ENCODE assay signal across 9 mouse cellular contexts in genomic region chr14:27560434-27560833, GRCm38 (mm10). TPM values are rescaled to one million over a fixed set of nuclear protein-coding genes. Genes with fewer than 3 reads are reported as not detected.
A peak's percentile ranks its signal among the peaks of the same experiment; 100 is the strongest.
DNase-seq lines count a peak whose midpoint lies in the region; ATAC-seq and TF ChIP-seq lines count a peak whose summit lies in the region.
"Had no signal": no experiment of that assay in that cellular context is flagged by ENCODE, and none has a peak within 500 bp of the region (broad histone marks: within the 10 kb centered on the region; RNA-seq: fewer than 3 reads in every experiment).

No protein-coding gene starts in this region.

- no peaks in the 10 kb centered on the region for H3K36me3 ChIP-seq in lung, postnatal 0 days (ENCODE audit: insufficient read depth, low read length)
- H3K36me3 ChIP-seq: limb, embryonic 12.5 days had no signal

- ATAC-seq in erythroid progenitor cell, adult 5-6 weeks (replicated peaks; ENCODE audit: low FRiP score, poor library complexity, severe bottlenecking): 0 out of 2 replicates have a peak, but pooled peaks have one; percentile 42
- no peak for ATAC-seq in lung, postnatal 0 days
- no peak for ATAC-seq in monocyte, adult 5-6 weeks (replicated peaks; ENCODE audit: insufficient number of reproducible peaks, low FRiP score, low TSS enrichment, poor library complexity, severe bottlenecking)

- no peak for TF ChIP-seq EP300 in lung, postnatal 0 days (IDR thresholded peaks at IDR 0.05)

- WGBS in lung, postnatal 0 days: 47% methylated on average over 4 of the region's 4 CpGs

- no peak for TF ChIP-seq POLR2A in brain, embryonic 14.5 days (IDR thresholded peaks at IDR 0.05; ENCODE audit: borderline replicate concordance, extremely low read depth, insufficient read depth, insufficient read length, poor library complexity, severe bottlenecking)

- no peaks in the 10 kb centered on the region for H3K9me3 ChIP-seq in lung, postnatal 0 days (ENCODE audit: low read length)
- H3K9me3 ChIP-seq: limb, embryonic 12.5 days had no signal

- TF ChIP-seq CTCF in brain, embryonic 14.5 days (IDR thresholded peaks at IDR 0.05; ENCODE audit: borderline replicate concordance, extremely low read depth, insufficient read depth, insufficient read length): peak; percentile 65; the same call in 1 of the 2 replicates
- TF ChIP-seq CTCF in lung, postnatal 0 days (IDR thresholded peaks at IDR 0.05): peak; percentile 74

- H3K9ac ChIP-seq in lung, postnatal 0 days (replicated peaks; ENCODE audit: low read depth): no peak overlapping the region
- H3K9ac ChIP-seq: limb, embryonic 12.5 days had no signal

- H3K4me2 ChIP-seq in lung, postnatal 0 days (replicated peaks; ENCODE audit: low read depth, low read length): no peak overlapping the region
- H3K4me2 ChIP-seq: limb, embryonic 12.5 days had no signal

- H3K27ac ChIP-seq in lung, postnatal 0 days (ENCODE audit: low read length): no peak overlapping the region
- H3K27ac ChIP-seq: limb, embryonic 12.5 days had no signal

- no peaks in the 10 kb centered on the region for H3K27me3 ChIP-seq in lung, postnatal 0 days (replicated peaks; ENCODE audit: insufficient read depth, low read length)
- H3K27me3 ChIP-seq: limb, embryonic 12.5 days had no signal

- peak; percentile 74 to 75 for DNase-seq in B cell, adult 2 months
- peak; percentile 36 to 70 for DNase-seq in CD8-positive naive resting alpha-beta T cell, adult 2 months (ENCODE audit: low read depth in 2 of 2, low spot score in 2 of 2)
- DNase-seq in brain, embryonic 14.5 days (ENCODE audit: low read depth): peak; percentile 85
- peak; percentile 63 to 87 for DNase-seq in kidney, postnatal 36 days
- DNase-seq in lung, postnatal 0 days (ENCODE audit: low spot score): peak; percentile 61
- DNase-seq in right cerebral cortex, postnatal 4 days: peak; percentile 44

- H3K4me1 ChIP-seq in lung, postnatal 0 days (ENCODE audit: insufficient read depth, low read depth, low read length): no peaks in the 10 kb centered on the region

- H3K4me3 ChIP-seq in lung, postnatal 0 days (ENCODE audit: low read depth, low read length): no peak overlapping the region
- H3K4me3 ChIP-seq: limb, embryonic 12.5 days had no signal

RNA-seq across cellular contexts. Expression of gene Ccdc66, which starts 52.2 kb away (rescaled TPM):
- polyA plus RNA-seq in brain, embryonic 14.5 days (2012; rRNA removed): 11.5 and 13.4 TPM in 2 replicates
- 2.5 and 5.9 TPM in 2 replicates for total RNA-seq in erythroid progenitor cell, adult 5-6 weeks (2015; ENCODE audit: low replicate concordance)
- 5.2 and 11.3 TPM in 2 replicates for total RNA-seq in erythroid progenitor cell, adult 5-6 weeks (2017; ENCODE audit: low replicate concordance)
- 4.9 and 5.1 TPM in 2 replicates for polyA plus RNA-seq in lung, postnatal 0 days (2015; fragmentation: Nextera tagmentation; extraction: Ambion mirVana)
- total RNA-seq in monocyte, adult 5-6 weeks (2017): 13.1 to 24.7 TPM (median 14.8 TPM) in 3 replicates
